Mouse (Mus musculus) brain, adult 2 months (tissue): ENCODE results near the gene Gna15.
A peak's percentile ranks its signal among the peaks of the same experiment; 100 is the strongest.

Experiments
- DNase-seq: peaks from one replicate; pipeline ENCODE4 v3.0.0; 2011; ENCODE audit warnings: low read depth, low spot score

Gene Gna15

GRCm38 (mm10) chr10:81523570-81523969, 455 bp downstream of the Gna15 start:
- DNase-seq, result no peak

- no peak for DNase-seq
Measured at GRCm38 (mm10) chr10:81523142-81523541, 883 bp downstream of the Gna15 start.

- no peak for DNase-seq
Measured at GRCm38 (mm10) chr10:81519978-81520365, 4.1 kb downstream of the Gna15 start.

GRCm38 (mm10) chr10:81519227-81519977, 4.6 kb downstream of the Gna15 start:
- DNase-seq, result peak; percentile 42

- DNase-seq, result peak; percentile 73
Measured at GRCm38 (mm10) chr10:81518546-81518945, 5.5 kb downstream of the Gna15 start.

- DNase-seq, result no peak
Measured at GRCm38 (mm10) chr10:81517227-81517626, 6.8 kb downstream of the Gna15 start.

GRCm38 (mm10) chr10:81513798-81514197, 10.2 kb downstream of the Gna15 start:
- DNase-seq, result no peak

- DNase-seq, result no peak
Measured at GRCm38 (mm10) chr10:81510246-81510810, 13.7 kb downstream of the Gna15 start.

GRCm38 (mm10) chr10:81507691-81508489, 16.1 kb downstream of the Gna15 start:
- no peak for DNase-seq

- no peak for DNase-seq
Measured at GRCm38 (mm10) chr10:81507095-81507494, 16.9 kb downstream of the Gna15 start.

- no peak for DNase-seq
Measured at GRCm38 (mm10) chr10:81505016-81505664, 18.9 kb downstream of the Gna15 start.

- DNase-seq, result peak; percentile 84
Measured at GRCm38 (mm10) chr10:81502658-81503057, 21.4 kb downstream of the Gna15 start.

- peak; percentile 53 for DNase-seq
Measured at GRCm38 (mm10) chr10:81501863-81502262, 22.2 kb downstream of the Gna15 start.

- no peak for DNase-seq
Measured at GRCm38 (mm10) chr10:81500032-81500431, 24.0 kb downstream of the Gna15 start, which contains the start of gene S1pr4. Gene S1pr4 (minus strand): TSS chr10:81500132.

- DNase-seq, result no peak
Measured at GRCm38 (mm10) chr10:81499250-81499901, 24.6 kb downstream of the Gna15 start.

GRCm38 (mm10) chr10:81498316-81499249, 25.4 kb downstream of the Gna15 start:
- DNase-seq, result no peak

GRCm38 (mm10) chr10:81497401-81498270, 26.4 kb downstream of the Gna15 start:
- DNase-seq, result no peak

- no peak for DNase-seq
Measured at GRCm38 (mm10) chr10:81496969-81497368, 27.1 kb downstream of the Gna15 start.

GRCm38 (mm10) chr10:81496264-81496901, 27.6 kb downstream of the Gna15 start, which contains the start of gene Ncln:
Gene Ncln (minus strand): TSS chr10:81496392.
- DNase-seq, result peak; percentile 100
